Mouse (Mus musculus): ENCODE data around the gene Retnla.
"Not testable (repeated sequence)": the region's sequence is repeated elsewhere in the genome, so short reads cannot be mapped to it uniquely, and the experiment has no call there.

The Retnla gene

GRCm38 (mm10) chr16:48842266-48842665 lies at the start of gene Retnla:
TSS of gene Retnla (plus strand) at chr16:48842551.
- no peak for DNase-seq (ENCODE audit: low read depth, low spot score)

- DNase-seq (ENCODE audit: low read depth, low spot score): no peak
Measured at GRCm38 (mm10) chr16:48798285-48798684, 44.1 kb upstream of the Retnla start.

DNA sequence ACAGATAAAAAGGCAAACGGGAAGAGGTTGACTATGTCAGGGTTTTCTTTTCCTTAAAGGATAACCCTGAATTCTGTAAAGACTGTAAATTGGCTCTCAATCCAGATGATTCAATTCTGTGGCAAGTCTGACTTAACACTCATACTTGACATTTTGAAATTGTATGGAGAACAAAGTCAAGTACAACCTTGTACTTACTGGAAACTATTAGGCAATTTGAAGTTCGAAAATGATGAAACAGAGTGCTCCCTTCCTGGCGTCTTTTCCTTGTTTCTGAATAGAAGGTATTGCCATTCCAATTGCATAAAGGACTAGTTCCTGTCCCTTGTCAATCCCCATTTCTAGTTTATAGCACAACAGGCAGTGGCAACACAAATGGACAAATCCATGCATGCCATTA lies 42.9 kb upstream of the Retnla start:
- DNase-seq (ENCODE audit: low read depth, low spot score): no peak

DNA sequence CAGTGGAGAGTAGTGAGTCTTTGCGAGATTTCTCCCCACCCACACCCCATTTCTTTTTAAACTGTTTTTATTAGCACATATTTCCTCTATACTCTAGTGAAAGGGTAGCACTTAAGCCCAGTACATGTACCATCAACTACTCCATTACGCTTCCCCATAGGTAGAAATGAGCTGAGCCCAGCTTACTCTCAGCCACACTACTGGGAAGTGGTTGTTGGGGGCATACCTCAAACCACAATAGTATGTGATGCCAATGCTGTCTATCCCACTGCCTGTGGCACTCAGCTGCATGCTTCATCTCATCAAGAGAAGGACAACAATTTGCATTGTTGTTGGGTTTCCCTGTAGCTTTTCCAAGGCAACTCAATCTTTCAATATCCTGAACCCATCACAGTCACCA lies 41.4 kb upstream of the Retnla start:
- DNase-seq (ENCODE audit: low read depth, low spot score): no peak

DNA sequence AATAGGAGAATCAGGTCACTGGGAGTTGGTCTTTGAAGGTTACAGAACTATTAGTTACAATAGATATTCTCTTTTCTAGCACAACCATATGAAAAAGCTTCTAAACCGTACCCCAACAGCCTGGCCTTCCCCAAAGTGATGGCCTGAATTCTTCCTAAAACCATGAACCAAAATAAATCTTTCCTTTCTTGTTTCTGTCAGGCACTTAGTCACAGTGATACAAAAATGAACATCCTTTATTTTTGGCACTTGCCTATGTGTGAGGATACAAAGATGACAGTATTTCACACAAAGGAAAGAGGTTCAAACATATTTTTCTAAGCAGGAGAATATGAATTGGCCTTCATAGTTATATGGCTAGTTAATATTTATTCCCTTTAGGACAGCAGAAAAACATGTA lies 36.9 kb upstream of the Retnla start:
- DNase-seq (ENCODE audit: low read depth, low spot score): no peak

- DNase-seq (ENCODE audit: low read depth, low spot score): no peak
Measured at GRCm38 (mm10) chr16:48806521-48806920, 35.8 kb upstream of the Retnla start.

DNA sequence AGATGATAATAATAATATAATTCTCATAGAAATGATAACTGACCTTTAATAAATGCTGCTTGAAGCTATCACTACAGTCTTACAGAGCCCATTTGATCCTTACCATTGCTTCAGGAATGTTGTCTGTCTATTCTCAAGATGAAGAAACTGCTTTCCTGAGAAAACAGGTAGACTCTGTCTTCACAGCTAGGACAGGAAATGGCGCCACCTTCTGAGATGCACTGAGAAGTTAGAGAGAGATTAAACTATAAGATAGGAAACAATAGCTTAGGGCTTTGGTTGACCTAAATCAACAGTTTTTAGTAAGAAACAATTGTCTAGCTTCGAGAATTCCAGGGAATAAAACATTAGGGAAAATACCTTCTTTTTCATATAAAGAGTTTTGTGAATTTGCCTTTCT lies 33.0 kb upstream of the Retnla start:
- DNase-seq (ENCODE audit: low read depth, low spot score): no peak

DNA sequence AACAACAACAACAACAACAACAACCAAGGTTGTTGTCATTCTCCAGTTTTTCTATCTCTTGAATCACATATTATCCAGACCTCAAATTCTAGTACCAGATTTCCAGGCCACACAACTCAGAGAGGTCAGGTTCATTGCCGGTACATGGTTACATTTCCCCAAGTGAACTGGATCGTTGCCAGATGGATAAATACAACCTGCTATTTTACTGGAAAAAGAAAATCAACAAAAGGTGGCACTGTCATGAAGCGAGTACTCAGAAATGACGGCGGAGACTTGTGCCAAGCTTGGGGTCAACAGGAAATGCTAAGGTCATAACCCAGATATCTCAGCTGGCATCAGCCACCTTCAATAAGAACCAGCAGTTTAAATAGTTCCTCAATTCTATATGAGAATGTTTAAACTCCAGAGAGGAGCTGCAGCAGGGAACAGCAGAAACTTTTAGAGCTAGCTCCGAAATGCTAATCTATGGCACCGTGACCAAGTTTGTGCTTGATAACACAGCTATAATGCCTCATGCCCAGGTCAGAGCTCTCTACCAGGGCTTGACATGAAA lies 30.4 kb upstream of the Retnla start:
- DNase-seq (ENCODE audit: low read depth, low spot score): no peak

- DNase-seq (ENCODE audit: low read depth, low spot score): no peak
Measured at GRCm38 (mm10) chr16:48816695-48817094, 25.7 kb upstream of the Retnla start, which contains the start of gene Retnlb. TSS of gene Retnlb (plus strand) at chr16:48816856.

GRCm38 (mm10) chr16:48818524-48818923 lies 23.8 kb upstream of the Retnla start:
- no peak for DNase-seq (ENCODE audit: low read depth, low spot score)

GRCm38 (mm10) chr16:48826474-48826873 lies 15.9 kb upstream of the Retnla start:
- no peak for DNase-seq (ENCODE audit: low read depth, low spot score)

GRCm38 (mm10) chr16:48827625-48828024 lies 14.7 kb upstream of the Retnla start:
- no peak for DNase-seq (ENCODE audit: low read depth, low spot score)

- no peak for DNase-seq (ENCODE audit: low read depth, low spot score)
Measured at GRCm38 (mm10) chr16:48829060-48829459, 13.3 kb upstream of the Retnla start.

DNA sequence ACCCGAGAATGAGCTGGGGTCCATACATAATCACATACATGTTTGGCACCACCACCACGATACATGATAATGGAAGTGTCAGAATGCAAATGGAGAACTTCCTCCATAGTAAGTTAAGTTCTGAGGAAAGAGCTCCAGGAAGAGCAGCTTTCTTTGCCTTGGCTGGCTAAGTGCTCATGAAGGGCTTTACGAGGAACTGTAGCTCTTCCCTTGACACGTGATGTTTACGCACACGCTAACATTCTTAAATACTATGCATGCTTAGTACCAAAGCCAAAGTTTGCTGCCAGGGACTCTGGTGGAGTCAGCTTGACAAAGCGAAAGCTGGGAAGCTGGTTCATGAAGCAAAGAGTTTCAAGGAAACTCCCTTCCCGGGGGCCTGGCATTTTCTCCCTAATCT lies 10.3 kb upstream of the Retnla start:
- DNase-seq (ENCODE audit: low read depth, low spot score): no peak

GRCm38 (mm10) chr16:48833626-48834025 lies 8.7 kb upstream of the Retnla start:
- not testable (repeated sequence) for DNase-seq (ENCODE audit: low read depth, low spot score)

GRCm38 (mm10) chr16:48843671-48844386 lies 1.5 kb downstream of the Retnla start:
- no peak for DNase-seq (ENCODE audit: low read depth, low spot score)

- DNase-seq (ENCODE audit: low read depth, low spot score): not testable (repeated sequence)
Measured at GRCm38 (mm10) chr16:48865004-48865403, 22.7 kb downstream of the Retnla start.

- no peak for DNase-seq (ENCODE audit: low read depth, low spot score)
Measured at GRCm38 (mm10) chr16:48867690-48868089, 25.3 kb downstream of the Retnla start.

DNA sequence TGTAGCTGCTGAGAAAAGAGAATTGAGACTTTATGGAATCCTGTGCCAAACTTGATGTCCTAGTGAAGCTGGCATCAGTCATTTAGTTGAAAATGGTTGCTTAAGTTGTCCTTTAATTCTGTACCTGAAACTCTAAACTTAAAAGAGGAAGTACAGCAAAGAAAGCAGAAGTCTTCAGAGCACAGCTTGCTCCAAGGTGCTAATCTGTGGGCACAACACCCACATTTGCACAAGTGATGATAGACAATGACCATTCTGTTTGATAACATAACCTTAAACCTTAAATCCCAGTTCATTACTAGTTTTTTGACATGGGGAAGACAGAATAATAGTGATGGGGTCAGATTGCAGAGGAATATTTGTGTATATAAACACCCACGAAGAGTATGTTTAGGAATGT lies 26.3 kb downstream of the Retnla start:
- DNase-seq (ENCODE audit: low read depth, low spot score): no peak

DNA sequence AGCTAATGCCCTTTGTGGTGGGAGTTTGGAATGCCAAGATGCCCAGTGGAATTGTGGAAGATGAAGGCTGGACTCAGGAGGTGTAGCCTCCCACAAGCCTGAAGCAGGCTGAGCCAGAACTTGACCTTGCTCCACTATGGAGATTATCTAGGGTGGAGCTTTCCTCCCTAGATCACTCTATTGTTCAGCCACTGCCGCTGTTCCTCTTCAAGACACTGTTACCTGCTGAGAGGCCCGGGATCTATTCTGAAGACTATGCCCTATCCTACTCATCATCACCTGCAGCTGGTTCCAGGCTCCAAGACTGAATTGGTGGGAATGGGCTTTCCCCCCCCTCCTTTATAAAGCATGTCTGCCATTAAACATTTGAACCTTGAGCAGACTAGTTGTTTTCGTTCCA lies 27.3 kb downstream of the Retnla start:
- no peak for DNase-seq (ENCODE audit: low read depth, low spot score)

- DNase-seq (ENCODE audit: low read depth, low spot score): no peak
Measured at GRCm38 (mm10) chr16:48871754-48872153, 29.4 kb downstream of the Retnla start.

DNA sequence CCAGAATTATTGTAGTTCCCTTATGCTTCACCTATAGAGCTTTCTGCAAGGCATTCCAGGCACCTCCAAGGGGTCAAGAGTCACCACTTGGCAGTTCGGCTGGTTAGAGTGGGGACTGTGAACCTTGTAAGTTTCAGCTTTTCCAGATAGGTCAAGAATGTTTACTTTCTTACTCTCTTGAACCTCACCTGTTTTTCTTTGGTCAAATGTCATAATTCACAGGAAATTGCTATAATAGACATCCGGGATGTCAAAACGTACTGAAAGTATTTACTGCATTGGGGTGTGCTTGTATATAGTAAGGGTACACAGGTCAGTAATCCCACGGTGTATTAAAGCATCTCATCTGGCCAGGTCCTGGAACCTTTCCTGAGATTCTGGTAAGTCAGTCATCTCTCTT lies 30.0 kb downstream of the Retnla start, which contains the start of gene Retnlg:
TSS of gene Retnlg (plus strand) at position 301 of the 400 bp plus-strand sequence.
- DNase-seq (ENCODE audit: low read depth, low spot score): no peak

DNA sequence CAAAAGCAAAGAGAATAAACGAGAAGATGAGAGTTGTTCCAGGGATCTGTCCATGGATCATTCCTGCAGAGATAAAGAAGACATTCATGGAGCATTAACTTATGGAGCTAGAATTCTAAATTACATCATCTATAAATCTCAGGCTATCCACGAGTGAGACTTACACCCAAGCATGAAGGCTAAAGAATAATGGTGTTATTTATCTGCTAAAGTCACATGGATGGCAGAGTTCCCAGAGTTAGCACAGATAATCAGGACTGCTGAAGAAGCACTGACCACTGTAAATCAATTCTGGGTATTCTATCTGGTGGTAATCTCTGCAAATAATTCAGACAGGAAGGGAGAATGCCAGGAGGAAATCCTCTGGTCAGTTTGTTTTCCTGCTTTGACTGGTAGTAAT lies 48.4 kb downstream of the Retnla start:
- DNase-seq (ENCODE audit: low read depth, low spot score): peak; percentile 4

Data from mesoderm, embryonic 11.5 days (tissue).